Mouse (Mus musculus) lung, adult 2 months (tissue): Measurements from ENCODE around the gene Cblb.

Experiments
- CTCF ChIP-seq: fragments of 200-500 bp; IDR thresholded peaks from 2 replicates; pipeline ENCODE4 v1.5.1; 2011; ENCODE audit warnings: mild to moderate bottlenecking, low read length, control low read depth; ENCODE audit not compliant: insufficient read depth
- POLR2A ChIP-seq: fragments of 200-500 bp; IDR thresholded peaks from 2 replicates; pipeline ENCODE4 v1.6.1; 2011; ENCODE audit warnings: low read depth, mild to moderate bottlenecking, control low read depth, low read length, borderline replicate concordance; ENCODE audit errors: extremely low read depth

DNA sequence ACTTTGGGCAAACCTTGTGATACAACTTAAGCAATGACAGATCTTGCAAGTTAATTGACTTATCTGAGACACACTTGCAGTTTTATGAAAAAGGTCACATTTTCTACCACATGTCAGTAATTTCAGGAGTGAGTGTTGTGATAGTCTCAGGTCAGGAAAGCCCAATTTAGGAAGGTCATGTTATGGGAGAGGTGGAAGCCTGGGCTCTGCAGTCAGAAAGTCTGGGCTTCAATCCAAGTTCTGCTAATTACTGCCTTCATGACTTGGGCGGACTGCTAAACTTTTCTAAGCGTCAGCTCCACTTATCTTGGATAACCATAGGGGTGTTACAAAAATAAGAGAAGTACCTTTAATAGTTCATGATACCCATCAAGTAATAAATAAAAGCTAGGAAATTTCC, 22.6 kb upstream of the Cblb start:
- TF ChIP-seq CTCF (no peak), POLR2A (no peak)
